Mouse (Mus musculus) liver, adult 2 months (tissue): Measurements from ENCODE around the gene H2-T23. TPM values are rescaled to one million over a fixed set of nuclear protein-coding genes. Genes with fewer than 3 reads are reported as not detected.
"Not testable (repeated sequence)": the region's sequence is repeated elsewhere in the genome, so short reads cannot be mapped to it uniquely, and the experiment has no call there.

Source experiments
- DNase-seq: peaks from one replicate; pipeline ENCODE4 v3.0.0-alpha.2; 2011; ENCODE audit warnings: low read depth, low spot score; ENCODE audit errors: extremely low read depth
- H3K27ac ChIP-seq: fragments of 200-500 bp; replicated peaks from 2 replicates; pipeline ENCODE4 v1.5.1; 2012; ENCODE audit warnings: low read depth, mild to moderate bottlenecking, control low read depth, inconsistent platforms, low read length; ENCODE audit not compliant: insufficient read depth
- H3K27me3 ChIP-seq: fragments of 200-500 bp; 2 replicates; pipeline ENCODE4 v1.6.1; 2012; ENCODE audit warnings: mild to moderate bottlenecking, moderate library complexity, low read length, inconsistent platforms; ENCODE audit not compliant: control insufficient read depth, insufficient read depth
- H3K36me3 ChIP-seq: fragments of 200-500 bp; 2 replicates; pipeline ENCODE4 v1.6.1; 2012; ENCODE audit warnings: low read length, inconsistent platforms; ENCODE audit not compliant: control insufficient read depth, insufficient read depth
- H3K4me1 ChIP-seq: fragments of 200-500 bp; 2 replicates; pipeline ENCODE4 v1.6.1; 2011; ENCODE audit warnings: low read length; ENCODE audit not compliant: control insufficient read depth, insufficient read depth
- H3K4me3 ChIP-seq: fragments of 200-500 bp; 2 replicates; pipeline ENCODE4 v1.5.1; 2011; ENCODE audit warnings: low read depth, mild to moderate bottlenecking, control low read depth, low read length, moderate library complexity; ENCODE audit not compliant: insufficient read depth
- H3K79me2 ChIP-seq: fragments of 200-500 bp; 2 replicates; pipeline ENCODE4 v1.6.1; 2012; ENCODE audit warnings: inconsistent platforms, mild to moderate bottlenecking, low read length, moderate library complexity; ENCODE audit not compliant: control insufficient read depth, insufficient read depth
- H3K9ac ChIP-seq: fragments of 200-500 bp; 2 replicates; pipeline ENCODE4 v1.6.1; 2012; ENCODE audit warnings: low read depth, mild to moderate bottlenecking, control low read depth, inconsistent platforms, low read length
- CTCF ChIP-seq: fragments of 200-500 bp; IDR thresholded peaks from 2 replicates; pipeline ENCODE4 v1.5.1; 2011; ENCODE audit warnings: low read depth, low read length, control low read depth
- POLR2A ChIP-seq: fragments of 200-500 bp; IDR thresholded peaks from 2 replicates; pipeline ENCODE4 v1.6.1; 2011; ENCODE audit warnings: low read length, control low read depth; ENCODE audit not compliant: insufficient read depth; ENCODE audit errors: extremely low read depth
- WGBS: fragments of 180-500 bp; shearing (Covaris S2); methylation state at CpG from one replicate; pipeline ENCODE4 v1.1.7; 2018; 5-methylcytosine and 5-hydroxymethylcytosine counted together
- polyA plus RNA-seq: library from polyadenylated mRNA; depleted of rRNA; stranded (reverse); fragments of >200 nt; gene quantifications from 2 replicates; pipeline ENCODE4 v1.2.3, GENCODE M21; 2012; rRNA removed
- total RNA-seq: library from RNA; depleted of rRNA; stranded (reverse); fragments of >200 nt; gene quantifications from 2 replicates; pipeline ENCODE4 v1.2.3, GENCODE M21; 2014; rRNA removed

H2-T23 gene
- total RNA-seq (291 and 323 TPM in 2 replicates), polyA plus RNA-seq (423 and 492 TPM in 2 replicates)

DNA sequence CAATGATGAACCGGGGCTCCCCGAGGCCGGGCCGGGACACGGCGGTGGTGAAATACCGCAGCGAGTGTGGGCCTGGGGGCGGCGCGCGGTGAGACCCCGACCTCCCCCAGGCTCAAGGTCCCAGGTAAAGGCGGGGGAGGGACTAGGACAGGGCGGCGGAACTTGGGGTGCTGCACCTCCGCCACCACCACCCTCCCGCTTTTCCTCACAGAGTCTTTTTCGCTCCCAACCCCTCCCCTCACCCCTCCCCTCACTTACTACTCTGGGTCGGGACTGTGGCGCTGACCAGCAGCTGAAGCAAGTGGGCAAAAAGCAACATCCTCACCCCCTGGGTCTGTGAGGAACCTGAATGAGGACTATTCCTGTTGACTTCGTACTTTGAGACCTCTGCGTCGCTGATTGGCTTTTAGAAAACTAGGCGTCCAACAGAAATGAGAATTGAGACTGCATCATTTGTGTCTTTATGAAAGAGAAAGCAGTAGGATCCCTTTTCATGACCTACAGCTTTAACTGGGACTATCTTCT lies at the start of gene H2-T23:
Gene H2-T23, minus strand, starts transcription at position 505 of the 525 bp plus-strand sequence.
- not testable (repeated sequence) for H3K79me2 ChIP-seq, H3K36me3 ChIP-seq, H3K27me3 ChIP-seq
- Histone ChIP-seq H3K27ac (peak within 1 kb of the TSS; percentile 76), H3K4me3 (peak within 1 kb of the TSS; percentile 68), H3K4me1 (peaks cover 17% of the 10 kb centered on the region), H3K9ac (peak within 1 kb of the TSS; percentile 92)
- TF ChIP-seq POLR2A = peak; percentile 74
- DNase-seq = peak; percentile 90
- 2% methylated on average over 25 of the region's 25 CpGs for WGBS

DNA sequence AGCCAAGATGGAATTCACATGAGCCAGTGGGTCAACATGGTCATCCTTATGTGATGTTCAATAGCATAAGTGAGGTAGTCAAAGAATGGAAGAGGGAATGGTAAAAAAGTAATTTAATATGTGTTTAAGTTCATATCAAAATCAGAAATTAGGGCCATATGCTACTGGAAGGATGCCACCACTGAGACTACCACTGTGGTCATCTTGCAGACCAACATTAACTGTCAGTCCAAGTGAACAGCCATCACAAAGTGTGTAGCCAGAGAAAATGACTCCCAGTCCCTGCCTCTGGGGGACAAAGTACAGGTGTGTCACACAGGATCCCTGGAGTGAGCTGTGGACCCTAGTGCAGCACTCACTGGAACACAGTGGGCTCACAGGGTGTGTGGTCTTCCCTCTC lies 49.2 kb upstream of the H2-T23 start:
- H3K4me1 ChIP-seq, H3K79me2 ChIP-seq, H3K4me3 ChIP-seq, H3K9ac ChIP-seq, H3K27me3 ChIP-seq, H3K27ac ChIP-seq, DNase-seq, H3K36me3 ChIP-seq: not testable (repeated sequence)

DNA sequence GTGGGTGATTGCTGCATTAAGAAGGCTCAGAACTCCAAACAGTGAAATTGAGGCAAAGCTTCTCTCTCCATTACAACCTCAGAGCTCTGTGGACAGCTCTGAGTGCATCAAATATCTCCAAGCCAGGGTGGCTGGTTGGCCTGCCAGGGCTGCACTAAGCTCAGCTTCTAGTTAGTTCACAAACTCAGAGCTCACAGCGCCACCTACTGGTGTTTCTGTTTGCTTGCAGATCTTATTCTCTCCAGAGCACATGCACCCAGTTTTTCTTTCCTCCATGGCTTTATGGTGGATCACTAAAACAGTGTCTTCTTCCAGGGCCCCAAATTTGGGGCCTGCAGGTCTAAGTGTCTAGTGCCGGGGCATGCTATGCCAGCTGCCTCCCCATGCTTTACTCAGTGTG lies 28.2 kb upstream of the H2-T23 start:
- Histone ChIP-seq H3K9ac (no peak overlapping the region), H3K4me3 (no peak overlapping the region), H3K27ac (no peak overlapping the region), H3K36me3 (no peaks in the 10 kb centered on the region), H3K27me3 (no peaks in the 10 kb centered on the region), H3K79me2 (no peaks in the 10 kb centered on the region), H3K4me1 (no peaks in the 10 kb centered on the region)
- TF ChIP-seq CTCF (peak; percentile 74), POLR2A (no peak)
- DNase-seq = peak; percentile 81
- WGBS = 13% methylated on average over 2 of the region's 2 CpGs

DNA sequence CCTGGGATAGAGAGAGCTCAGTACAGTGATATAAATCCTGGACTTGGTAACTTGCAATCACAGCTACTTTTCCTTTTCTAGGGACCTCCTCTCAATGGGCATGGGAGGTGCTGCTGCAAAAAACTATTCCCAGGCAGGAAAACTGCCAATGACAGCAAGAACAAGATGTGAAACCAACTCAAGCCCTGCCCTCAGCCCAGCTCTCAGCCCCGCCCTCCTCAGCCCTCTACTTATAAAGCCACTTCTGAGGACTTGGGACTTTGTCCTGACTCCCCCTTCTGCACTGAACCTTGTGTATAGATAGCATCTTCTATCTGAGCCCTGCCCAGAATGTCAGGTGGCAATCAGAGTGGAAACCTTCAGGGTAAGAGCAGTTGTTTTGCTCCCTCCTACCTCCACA lies 25.7 kb upstream of the H2-T23 start, which contains the start of gene Gm11127:
Gene Gm11127, minus strand, starts transcription at position 10 of the 400 bp plus-strand sequence.
- 70% methylated on average over 1 of the region's 1 CpGs for WGBS
- H3K9ac ChIP-seq, H3K4me3 ChIP-seq, DNase-seq, H3K4me1 ChIP-seq, H3K36me3 ChIP-seq, H3K27me3 ChIP-seq, H3K27ac ChIP-seq, H3K79me2 ChIP-seq: not testable (repeated sequence)

DNA sequence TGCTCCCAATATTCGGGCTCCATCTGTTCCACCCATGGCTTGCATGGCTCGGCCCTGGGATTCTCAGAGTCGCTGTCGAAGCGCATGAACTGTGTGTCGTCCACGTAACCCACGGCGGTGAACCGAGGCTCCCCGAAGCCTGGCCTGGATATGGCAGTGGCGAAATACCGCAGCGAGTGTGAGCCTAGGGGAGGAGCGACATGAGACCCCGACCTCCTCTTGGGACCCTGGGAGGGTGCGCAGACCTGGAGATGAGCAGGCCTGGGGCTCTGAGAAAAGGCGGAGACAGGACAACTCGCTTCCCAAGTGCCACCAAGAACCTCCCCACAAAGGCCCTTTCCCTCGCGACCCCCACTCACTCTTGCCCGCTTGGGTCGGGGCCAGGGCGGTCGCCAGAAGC lies 25.3 kb upstream of the H2-T23 start:
- H3K4me3 ChIP-seq, H3K4me1 ChIP-seq, H3K79me2 ChIP-seq, H3K9ac ChIP-seq, DNase-seq, H3K27me3 ChIP-seq, H3K36me3 ChIP-seq, H3K27ac ChIP-seq: not testable (repeated sequence)
- WGBS = 87% methylated on average over 24 of the region's 25 CpGs

DNA sequence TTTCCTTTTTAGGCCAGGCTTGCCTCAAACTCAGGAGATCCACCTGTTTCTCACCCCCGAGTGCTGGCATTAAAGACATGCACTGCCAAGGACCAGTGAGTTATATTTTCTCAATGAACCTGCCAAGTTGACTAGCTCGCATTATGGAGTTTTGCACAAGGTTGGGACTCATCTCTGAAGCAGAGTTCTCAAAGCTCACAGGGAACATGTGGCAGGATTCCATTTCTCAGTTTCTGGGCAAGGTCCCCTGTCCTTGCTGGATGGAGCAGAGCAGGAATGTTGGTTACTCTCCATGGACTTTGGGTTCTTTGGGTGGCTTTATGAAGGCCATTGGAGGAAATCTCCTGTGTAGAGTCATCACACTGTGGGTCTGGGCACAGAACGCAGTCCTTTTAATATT lies 10.6 kb upstream of the H2-T23 start:
- WGBS = 17% methylated on average over 3 of the region's 3 CpGs
- Histone ChIP-seq H3K27ac (peak overlapping the region; percentile 88), H3K36me3 (no peaks in the 10 kb centered on the region), H3K27me3 (no peaks in the 10 kb centered on the region), H3K79me2 (peaks cover 2% of the 10 kb centered on the region; the same call in 1 of the 2 replicates), H3K4me1 (peaks cover 3% of the 10 kb centered on the region; the same call in 1 of the 2 replicates), H3K9ac (peak overlapping the region; percentile 74), H3K4me3 (peak overlapping the region; percentile 67)
- peak; percentile 77 for DNase-seq
- TF ChIP-seq CTCF = no peak
- TF ChIP-seq POLR2A = no peak
